Mouse (Mus musculus) myocyte (in vitro differentiated cells): Measurements from ENCODE around the gene Fam107b.

Experiments used
- CEBPB ChIP-seq: IDR thresholded peaks from 2 replicates; pipeline ENCODE4 v1.6.1; 2011; ENCODE audit warnings: mild to moderate bottlenecking, moderate library complexity; ENCODE audit not compliant: poor library complexity, insufficient read depth, severe bottlenecking
- E2F4 ChIP-seq: IDR thresholded peaks from one replicate; pipeline ENCODE4 v1.6.1; 2011; ENCODE audit warnings: mild to moderate bottlenecking, control low read depth, moderate library complexity; ENCODE audit not compliant: insufficient read depth
- MAX ChIP-seq: IDR thresholded peaks from one replicate; pipeline ENCODE4 v1.6.1; 2011; ENCODE audit warnings: low read depth, mild to moderate bottlenecking, control low read depth
- MYOD1 ChIP-seq, 3 experiments: IDR thresholded peaks; one replicate each; pipeline ENCODE4 v1.6.1; 2011; ENCODE audit warnings: control low read depth in 2 of 3, low read depth in 2 of 3, mild to moderate bottlenecking in 2 of 3, moderate library complexity in 1 of 3; ENCODE audit not compliant: insufficient read length in 2 of 3, control insufficient read depth in 1 of 3
- MYOG ChIP-seq, 3 experiments: IDR thresholded peaks; one replicate each; pipeline ENCODE4 v1.6.1; 2011; ENCODE audit warnings: control low read depth in 2 of 3, low read depth in 2 of 3, mild to moderate bottlenecking in 2 of 3; ENCODE audit not compliant: insufficient read length in 2 of 3, control insufficient read depth in 1 of 3, insufficient read depth in 1 of 3
- POLR2A ChIP-seq: IDR thresholded peaks from one replicate; pipeline ENCODE4 v1.6.1; 2011; ENCODE audit warnings: low read depth, mild to moderate bottlenecking, control low read depth, moderate library complexity; ENCODE audit not compliant: insufficient read length
- SRF ChIP-seq: IDR thresholded peaks from one replicate; pipeline ENCODE4 v1.6.1; 2011; ENCODE audit warnings: low read depth; ENCODE audit not compliant: control insufficient read depth, insufficient read length
- USF1 ChIP-seq: IDR thresholded peaks from one replicate; pipeline ENCODE4 v1.6.1; 2011; ENCODE audit warnings: low read depth, mild to moderate bottlenecking, control low read depth, moderate library complexity

DNA sequence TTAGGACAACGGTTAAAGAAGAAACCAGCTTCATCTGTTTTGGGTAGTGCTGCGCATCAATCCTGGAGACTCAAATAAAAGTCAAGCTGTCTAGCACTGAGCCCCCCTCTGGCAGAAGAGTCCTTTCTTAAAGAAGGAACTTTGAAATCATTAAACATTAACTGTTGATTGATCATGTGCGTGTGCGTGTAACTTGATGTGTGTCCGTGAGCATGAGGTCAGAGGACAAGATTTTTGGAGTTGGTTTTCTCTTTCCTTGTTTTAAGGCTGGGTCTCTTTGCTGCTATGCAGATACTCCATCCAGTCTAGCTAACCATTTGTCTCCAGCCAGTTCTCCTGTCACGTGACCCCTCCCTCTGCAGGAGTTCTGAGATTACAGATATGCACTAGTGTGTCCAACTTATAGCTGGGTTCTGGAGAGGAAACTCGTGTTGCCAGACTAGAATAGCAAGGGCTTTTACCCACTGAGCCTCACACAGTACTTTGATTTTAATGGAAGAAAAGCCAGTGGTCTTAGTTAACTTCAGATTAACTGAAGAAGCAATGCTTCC, 132.4 kb downstream of the Fam107b start:
- TF ChIP-seq POLR2A (no peak), CEBPB (no peak), MAX (no peak), USF1 (peak; percentile 45), MYOG (IDR thresholded peaks at IDR 0.05; ENCODE audit: control insufficient read depth in 1 of 3, insufficient read depth in 1 of 3, insufficient read length in 2 of 3, low read depth in 2 of 3) (no peak), E2F4 (no peak), SRF (no peak), MYOD1 (IDR thresholded peaks at IDR 0.05; ENCODE audit: control insufficient read depth in 1 of 3, insufficient read length in 2 of 3, low read depth in 2 of 3) (no peak)
